Mouse (Mus musculus) heart, embryonic 10.5 days (tissue): Measurements from ENCODE around the gene Ski. TPM values are rescaled to one million over a fixed set of nuclear protein-coding genes. Genes with fewer than 3 reads are reported as not detected.

ENCODE experiments used
- DNase-seq: peaks from one replicate; pipeline ENCODE4 v3.0.0-alpha.2; 2017; ENCODE audit warnings: low spot score
- H3K27ac ChIP-seq: fragments of 300-500 bp; sonication (generic); 2 replicates; pipeline ENCODE4 v1.5.1; 2016; ENCODE audit warnings: mild to moderate bottlenecking
- H3K27me3 ChIP-seq: fragments of 300-500 bp; sonication (generic); 2 replicates; pipeline ENCODE4 v1.6.1; 2016; ENCODE audit warnings: mild to moderate bottlenecking; ENCODE audit not compliant: poor library complexity, insufficient read depth, severe bottlenecking
- H3K36me3 ChIP-seq: fragments of 300-500 bp; sonication (generic); 2 replicates; pipeline ENCODE4 v1.6.1; 2016; ENCODE audit warnings: mild to moderate bottlenecking, moderate library complexity
- H3K4me1 ChIP-seq: fragments of 300-500 bp; sonication (generic); 2 replicates; pipeline ENCODE4 v1.6.1; 2016; ENCODE audit warnings: mild to moderate bottlenecking
- H3K4me3 ChIP-seq: fragments of 300-500 bp; sonication (generic); 2 replicates; pipeline ENCODE4 v1.5.1; 2016; ENCODE audit warnings: mild to moderate bottlenecking, moderate library complexity
- H3K9me3 ChIP-seq: fragments of 300-500 bp; sonication (generic); 2 replicates; pipeline ENCODE4 v1.6.1; 2016; ENCODE audit warnings: mild to moderate bottlenecking, moderate library complexity
- whole genome bisulfite sequencing: fragments of 180-500 bp; shearing (Covaris S2); methylation state at CpG from one replicate; pipeline ENCODE4 v1.1.7; 2016; 5-methylcytosine and 5-hydroxymethylcytosine counted together
- polyA plus RNA-seq: library from polyadenylated mRNA; unstranded; fragments of >200 nt; fragmentation: Nextera tagmentation; extraction: Ambion mirVana; gene quantifications from 2 replicates; pipeline ENCODE4 v1.2.1, GENCODE M21; 2016

Ski gene
- polyA plus RNA-seq, 1 experiment from 2014 or later, result 11.3 TPM

DNA sequence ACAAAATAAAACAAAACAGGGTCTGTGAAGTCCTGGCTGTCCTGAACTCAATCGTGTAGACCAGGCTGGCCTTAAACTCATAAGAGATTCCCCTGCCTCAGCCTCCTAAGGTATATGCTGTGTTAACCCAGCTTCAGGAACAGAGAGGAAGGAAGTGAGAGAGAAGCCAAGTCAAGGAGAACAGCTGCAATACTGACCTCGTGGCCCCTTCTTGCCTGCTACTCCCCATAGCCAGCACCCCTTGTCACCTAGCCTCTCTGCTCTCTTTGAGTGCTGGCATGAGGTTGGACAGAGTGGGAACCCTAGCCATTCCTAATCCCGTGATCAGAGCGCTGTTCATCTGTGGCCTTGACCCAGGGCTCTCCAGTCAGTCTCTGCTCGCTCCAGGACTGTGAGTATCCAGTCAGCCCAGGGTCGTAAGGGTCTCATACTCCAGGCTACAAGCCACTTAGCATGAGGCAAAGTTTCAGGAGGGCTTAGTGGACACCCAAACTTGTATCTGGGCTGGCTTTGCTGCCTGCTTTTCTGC lies 100.4 kb downstream of the Ski start:
- peaks cover 77% of the 10 kb centered on the region for H3K4me1 ChIP-seq
- no peak overlapping the region for H3K4me3 ChIP-seq
- H3K27ac ChIP-seq, result peak overlapping the region; percentile 84
- no peaks in the 10 kb centered on the region for H3K27me3 ChIP-seq
- H3K9me3 ChIP-seq, result peaks cover 3% of the 10 kb centered on the region; the same call in 1 of the 2 replicates
- 75% methylated on average over 6 of the region's 6 CpGs for WGBS
- DNase-seq, result no peak
- H3K36me3 ChIP-seq, result 0 out of 2 replicates have a peak, but pooled peaks cover 2% of the 10 kb centered on the region

DNA sequence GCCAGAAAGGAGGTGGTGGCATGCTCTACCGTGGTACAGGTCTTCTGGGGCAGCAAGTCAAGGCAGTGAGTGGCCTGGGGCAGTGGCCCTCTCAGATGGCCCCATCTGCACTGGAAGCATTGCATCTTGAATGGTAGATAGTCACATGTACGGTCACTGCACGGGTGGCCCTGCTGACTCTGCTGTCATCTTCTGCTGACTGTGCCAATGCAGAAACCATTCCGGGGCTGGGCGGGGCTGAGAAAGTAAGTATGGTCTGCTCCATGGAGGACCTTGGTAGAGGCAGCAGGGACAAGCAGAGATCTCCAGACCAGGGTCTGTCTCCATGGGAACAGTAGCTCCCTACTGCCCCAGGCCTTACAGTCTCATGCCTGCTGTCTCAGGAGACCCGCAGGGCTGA lies 101.2 kb downstream of the Ski start:
- DNase-seq, result no peak
- H3K4me1 ChIP-seq, result peaks cover 76% of the 10 kb centered on the region
- H3K36me3 ChIP-seq, result 0 out of 2 replicates have a peak, but pooled peaks cover 2% of the 10 kb centered on the region
- 86% methylated on average over 6 of the region's 6 CpGs for WGBS
- peaks cover 3% of the 10 kb centered on the region; the same call in 1 of the 2 replicates for H3K9me3 ChIP-seq
- no peak overlapping the region for H3K4me3 ChIP-seq
- H3K27me3 ChIP-seq, result no peaks in the 10 kb centered on the region
- H3K27ac ChIP-seq, result 0 out of 2 replicates have a peak overlapping the region, but pooled peaks have one; percentile 23

DNA sequence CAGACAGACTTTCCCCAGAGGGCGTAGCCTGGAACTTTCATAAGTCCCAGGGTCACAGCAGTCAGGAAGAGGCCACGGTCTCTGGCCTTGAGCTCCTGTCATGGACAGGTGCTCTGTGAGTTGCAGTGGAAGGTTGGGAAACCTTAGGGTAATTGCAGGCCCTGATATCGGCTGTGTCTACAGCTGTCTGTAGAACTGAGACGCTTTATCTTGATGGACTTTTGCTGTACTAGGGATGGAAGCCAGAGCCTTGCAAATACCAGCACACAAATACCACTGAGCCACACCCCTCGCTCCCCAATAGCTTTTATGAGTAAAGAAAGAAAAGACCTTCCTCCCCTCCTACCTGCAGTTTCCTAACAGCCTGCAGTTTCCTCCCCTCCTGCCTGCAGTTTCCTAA lies 101.8 kb downstream of the Ski start:
- 50% methylated on average over 5 of the region's 5 CpGs for WGBS
- 0 out of 2 replicates have a peak, but pooled peaks cover 2% of the 10 kb centered on the region for H3K36me3 ChIP-seq
- H3K4me3 ChIP-seq, result no peak overlapping the region
- H3K27me3 ChIP-seq, result no peaks in the 10 kb centered on the region
- DNase-seq, result no peak
- peaks cover 3% of the 10 kb centered on the region; the same call in 1 of the 2 replicates for H3K9me3 ChIP-seq
- 0 out of 2 replicates have a peak overlapping the region, but pooled peaks have one; percentile 23 for H3K27ac ChIP-seq
- peaks cover 75% of the 10 kb centered on the region for H3K4me1 ChIP-seq

DNA sequence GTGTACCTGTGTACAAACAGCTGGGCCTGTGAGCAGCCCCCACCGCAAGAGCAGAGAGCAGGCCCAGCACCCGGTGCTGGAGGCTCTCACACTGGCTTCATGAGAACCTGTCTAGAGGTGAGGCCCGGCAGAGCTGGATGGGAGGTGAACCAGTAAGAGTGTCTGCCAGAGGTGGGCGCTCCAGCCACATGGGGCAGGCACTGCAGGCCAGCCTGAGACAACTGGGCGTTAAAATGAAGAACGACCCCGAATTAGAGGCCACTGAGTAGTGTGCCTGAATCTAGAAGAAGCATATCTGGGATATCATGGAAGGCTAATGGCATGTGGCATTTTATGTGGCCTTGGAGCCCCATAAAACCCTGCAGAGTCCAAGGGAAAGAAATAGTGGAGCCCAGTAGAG lies 102.4 kb downstream of the Ski start:
- H3K27me3 ChIP-seq, result no peaks in the 10 kb centered on the region
- H3K27ac ChIP-seq, result no peak overlapping the region
- no peak for DNase-seq
- WGBS, result 84% methylated on average over 7 of the region's 7 CpGs
- H3K9me3 ChIP-seq, result peaks cover 3% of the 10 kb centered on the region; the same call in 1 of the 2 replicates
- peaks cover 71% of the 10 kb centered on the region for H3K4me1 ChIP-seq
- H3K36me3 ChIP-seq, result 0 out of 2 replicates have a peak, but pooled peaks cover 2% of the 10 kb centered on the region
- H3K4me3 ChIP-seq, result no peak overlapping the region

DNA sequence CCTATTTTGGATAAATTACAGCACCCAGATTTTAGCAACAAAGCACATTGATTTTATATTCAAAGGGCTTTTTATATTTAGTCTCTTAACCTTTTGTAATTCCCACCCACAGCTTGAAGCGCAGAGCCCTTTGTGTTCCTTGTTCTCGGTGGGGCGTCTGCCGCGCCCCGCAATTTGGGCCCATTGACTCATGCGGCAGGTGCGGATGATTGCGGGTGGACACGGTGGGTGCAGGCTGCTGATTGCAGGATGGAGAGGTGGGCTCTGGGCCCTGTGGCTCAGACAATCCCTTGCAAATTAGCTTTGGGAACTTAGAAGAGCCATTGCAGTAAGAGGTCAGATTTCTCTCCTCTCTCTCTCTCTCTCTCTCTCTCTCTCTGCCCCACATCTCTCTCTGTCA lies 104.1 kb downstream of the Ski start:
- Histone ChIP-seq H3K4me3 (no peak overlapping the region), H3K27ac (no peak overlapping the region), H3K36me3 (0 out of 2 replicates have a peak, but pooled peaks cover 2% of the 10 kb centered on the region), H3K4me1 (peaks cover 58% of the 10 kb centered on the region), H3K9me3 (peaks cover 3% of the 10 kb centered on the region; the same call in 1 of the 2 replicates), H3K27me3 (no peaks in the 10 kb centered on the region; the same call in 1 of the 2 replicates)
- DNase-seq, result no peak
- WGBS, result 93% methylated on average over 10 of the region's 10 CpGs

DNA sequence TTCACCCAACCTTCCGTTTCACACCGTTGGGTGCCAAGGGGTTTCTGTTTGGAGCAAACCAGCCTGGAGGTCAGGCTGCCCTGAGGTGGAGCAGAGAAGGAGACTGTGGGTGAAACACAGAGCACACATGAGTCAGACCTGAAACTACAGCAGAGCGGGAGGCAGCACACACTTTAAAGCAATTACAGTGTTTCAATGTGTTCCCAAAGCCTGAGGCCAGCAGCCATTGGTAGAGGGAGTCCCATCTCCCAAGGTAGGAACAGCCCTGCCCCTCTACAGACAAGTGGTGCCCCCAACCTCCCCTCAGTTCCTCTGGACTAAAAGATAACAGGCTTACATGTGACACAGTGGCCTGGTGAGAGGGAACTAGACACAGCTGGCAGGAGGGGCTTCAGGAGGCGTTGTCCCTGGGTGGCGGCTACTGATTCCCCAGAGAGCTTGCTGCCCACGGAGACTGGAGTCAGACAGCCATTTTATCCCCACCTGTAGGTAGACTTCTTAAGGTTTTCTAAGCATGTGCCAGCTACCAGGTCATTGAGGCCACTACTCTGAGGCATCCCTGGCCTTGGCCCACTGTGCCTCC lies 104.9 kb downstream of the Ski start:
- H3K4me3 ChIP-seq, result no peak overlapping the region
- H3K4me1 ChIP-seq, result peaks cover 50% of the 10 kb centered on the region
- H3K27me3 ChIP-seq, result no peaks in the 10 kb centered on the region; the same call in 1 of the 2 replicates
- 0 out of 2 replicates have a peak, but pooled peaks cover 2% of the 10 kb centered on the region for H3K36me3 ChIP-seq
- WGBS, result 86% methylated on average over 6 of the region's 6 CpGs
- DNase-seq, result peak; percentile 91
- peaks cover 3% of the 10 kb centered on the region; the same call in 1 of the 2 replicates for H3K9me3 ChIP-seq
- H3K27ac ChIP-seq, result 0 out of 2 replicates have a peak overlapping the region, but pooled peaks have one; percentile 49

DNA sequence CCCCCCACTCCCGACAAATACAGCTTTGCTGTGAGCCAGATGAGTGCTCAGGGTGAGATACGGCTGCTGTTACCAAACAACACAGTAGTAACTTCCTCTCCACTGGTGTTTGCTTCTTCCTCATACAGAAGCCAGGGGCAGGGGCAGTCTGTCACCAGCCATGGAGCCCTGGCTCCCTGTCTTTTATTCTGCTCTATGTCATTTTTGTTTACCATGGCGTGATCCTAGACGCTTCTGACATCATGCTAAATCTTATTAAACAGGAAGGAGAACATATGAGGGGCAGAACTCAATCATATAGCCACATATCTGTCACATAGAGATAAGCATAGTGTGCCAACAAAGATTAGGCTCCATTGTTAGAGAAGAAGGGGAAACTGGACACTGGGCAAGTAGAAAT lies 105.8 kb downstream of the Ski start:
- Histone ChIP-seq H3K9me3 (peaks cover 3% of the 10 kb centered on the region; the same call in 1 of the 2 replicates), H3K36me3 (0 out of 2 replicates have a peak, but pooled peaks cover 2% of the 10 kb centered on the region), H3K27me3 (no peaks in the 10 kb centered on the region; the same call in 1 of the 2 replicates), H3K4me1 (peaks cover 41% of the 10 kb centered on the region), H3K27ac (0 out of 2 replicates have a peak overlapping the region, but pooled peaks have one; percentile 12), H3K4me3 (no peak overlapping the region)
- 79% methylated on average over 4 of the region's 4 CpGs for WGBS
- no peak for DNase-seq

DNA sequence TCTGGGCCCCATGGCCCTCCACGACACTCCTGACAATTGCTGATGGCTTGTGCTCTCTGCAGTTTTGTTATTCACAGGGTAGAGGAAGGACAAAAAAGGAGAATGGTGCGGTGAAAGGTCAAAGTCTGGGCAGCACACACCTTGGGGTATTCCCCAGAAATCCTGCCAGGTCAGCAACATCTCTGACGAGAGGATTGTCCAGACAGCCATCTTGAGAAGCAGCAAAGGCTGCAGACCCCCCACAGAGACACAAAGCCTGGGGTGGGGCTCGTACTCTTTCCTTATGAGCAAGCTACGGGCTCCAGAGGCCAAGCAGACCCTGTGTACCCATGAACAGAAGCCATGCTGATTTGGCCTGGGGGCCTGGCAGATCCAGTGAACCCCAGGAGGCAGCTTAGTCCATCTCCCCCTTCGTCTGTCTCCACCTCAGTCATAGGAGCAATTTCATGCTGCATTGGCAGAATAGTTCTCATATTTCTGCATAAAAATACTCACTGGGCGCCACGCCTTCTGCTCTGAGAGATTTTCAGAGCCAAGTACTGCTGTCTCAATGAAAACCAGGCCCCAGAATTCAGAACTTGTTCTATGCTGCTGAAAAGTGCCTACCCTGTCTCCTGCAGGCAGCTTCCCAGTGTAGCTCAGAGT lies 108.5 kb downstream of the Ski start:
- Histone ChIP-seq H3K9me3 (peaks cover 3% of the 10 kb centered on the region; the same call in 1 of the 2 replicates), H3K27ac (no peak overlapping the region), H3K4me3 (no peak overlapping the region), H3K36me3 (0 out of 2 replicates have a peak, but pooled peaks cover 2% of the 10 kb centered on the region), H3K27me3 (peaks cover 4% of the 10 kb centered on the region; the same call in 1 of the 2 replicates), H3K4me1 (peaks cover 31% of the 10 kb centered on the region; the same call in 1 of the 2 replicates)
- DNase-seq, result no peak
- 71% methylated on average over 8 of the region's 8 CpGs for WGBS

DNA sequence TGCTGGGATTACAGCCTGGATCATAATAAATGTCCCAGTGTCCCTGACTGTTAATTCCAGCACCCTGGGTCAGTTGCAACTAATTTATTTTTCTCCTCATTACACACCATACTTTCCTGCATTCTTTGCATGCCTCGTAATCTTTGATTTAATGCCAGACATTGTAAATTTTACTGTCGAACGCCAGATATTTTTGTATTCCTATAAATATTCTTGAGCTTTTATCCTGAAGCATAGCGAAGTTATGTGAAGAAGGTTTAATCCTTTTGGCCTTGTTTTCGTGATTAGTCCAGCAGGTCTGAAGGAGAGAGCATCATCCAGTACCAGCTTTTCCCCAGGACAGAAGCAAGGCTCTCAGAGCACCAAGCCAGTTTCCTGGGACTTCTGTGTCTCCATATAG lies 112.9 kb downstream of the Ski start:
- no peak for DNase-seq
- no peaks in the 10 kb centered on the region for H3K9me3 ChIP-seq
- WGBS, result 80% methylated on average over 5 of the region's 5 CpGs
- H3K27ac ChIP-seq, result no peak overlapping the region
- H3K4me3 ChIP-seq, result no peak overlapping the region
- H3K27me3 ChIP-seq, result 0 out of 2 replicates have a peak, but pooled peaks cover 4% of the 10 kb centered on the region
- no peaks in the 10 kb centered on the region for H3K36me3 ChIP-seq
- 0 out of 2 replicates have a peak, but pooled peaks cover 9% of the 10 kb centered on the region for H3K4me1 ChIP-seq

DNA sequence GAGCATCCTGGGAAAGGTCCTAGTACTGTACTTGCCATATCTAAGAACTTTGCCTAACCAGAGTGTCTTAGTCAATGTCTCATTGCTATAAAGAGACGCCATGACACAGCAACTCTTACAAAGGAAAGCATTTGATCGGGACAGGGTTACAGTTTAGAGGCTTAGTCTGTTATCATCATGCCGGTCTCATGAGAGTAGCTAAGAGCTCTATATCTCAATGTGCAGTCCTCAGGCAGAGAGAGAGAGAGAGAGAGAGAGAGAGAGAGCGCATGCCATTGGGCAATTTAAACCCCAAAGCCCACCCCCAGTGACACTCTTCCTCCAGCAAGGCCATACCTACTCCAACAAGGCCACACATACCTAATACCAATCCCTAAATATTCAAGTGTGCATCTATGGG lies 114.5 kb downstream of the Ski start:
- no peak overlapping the region for H3K4me3 ChIP-seq
- no peaks in the 10 kb centered on the region for H3K9me3 ChIP-seq
- H3K27ac ChIP-seq, result no peak overlapping the region
- H3K4me1 ChIP-seq, result 0 out of 2 replicates have a peak, but pooled peaks cover 7% of the 10 kb centered on the region
- no peak for DNase-seq
- 95% methylated on average over 4 of the region's 4 CpGs for WGBS
- 0 out of 2 replicates have a peak, but pooled peaks cover 4% of the 10 kb centered on the region for H3K27me3 ChIP-seq
- no peaks in the 10 kb centered on the region for H3K36me3 ChIP-seq
